Mouse (Mus musculus) cerebellum, adult 9-10 months (tissue): ENCODE data around the gene Hepacam.

ENCODE experiments used
- DNase-seq: peaks from one replicate; pipeline ENCODE4 v3.0.0; 2022

Gene Hepacam

GRCm38 (mm10) chr9:37384284-37385182 is 17.4 kb downstream of the Hepacam start:
- DNase-seq, result no peak

- DNase-seq, result no peak
Measured at GRCm38 (mm10) chr9:37390891-37391290, 23.7 kb downstream of the Hepacam start.

- DNase-seq, result no peak
Measured at GRCm38 (mm10) chr9:37392071-37392470, 24.9 kb downstream of the Hepacam start.

GRCm38 (mm10) chr9:37393482-37394131 is 26.5 kb downstream of the Hepacam start:
- DNase-seq, result no peak

GRCm38 (mm10) chr9:37400585-37400984 is 33.4 kb downstream of the Hepacam start:
- no peak for DNase-seq

- DNase-seq, result no peak
Measured at GRCm38 (mm10) chr9:37401802-37402201, 34.7 kb downstream of the Hepacam start, which contains the start of gene Robo4. Gene Robo4 (plus strand): TSS chr9:37401897.

- no peak for DNase-seq
Measured at GRCm38 (mm10) chr9:37402501-37402900, 35.4 kb downstream of the Hepacam start.

GRCm38 (mm10) chr9:37403011-37403410 is 35.9 kb downstream of the Hepacam start:
- DNase-seq, result no peak

- peak; percentile 28 for DNase-seq
Measured at GRCm38 (mm10) chr9:37406372-37406771, 39.2 kb downstream of the Hepacam start.

- DNase-seq, result no peak
Measured at GRCm38 (mm10) chr9:37407850-37408502, 40.8 kb downstream of the Hepacam start.

GRCm38 (mm10) chr9:37409698-37410445 is 42.7 kb downstream of the Hepacam start:
- no peak for DNase-seq

GRCm38 (mm10) chr9:37412989-37413388 is 45.8 kb downstream of the Hepacam start:
- no peak for DNase-seq

- no peak for DNase-seq
Measured at GRCm38 (mm10) chr9:37414666-37415065, 47.5 kb downstream of the Hepacam start.

GRCm38 (mm10) chr9:37418791-37419190 is 51.6 kb downstream of the Hepacam start:
- DNase-seq, result peak; percentile 26

- DNase-seq, result peak; percentile 57
Measured at GRCm38 (mm10) chr9:37420676-37421075, 53.5 kb downstream of the Hepacam start.

- DNase-seq, result no peak
Measured at GRCm38 (mm10) chr9:37421239-37421638, 54.1 kb downstream of the Hepacam start.

GRCm38 (mm10) chr9:37429326-37429725 is 62.2 kb downstream of the Hepacam start:
- no peak for DNase-seq

- peak; percentile 83 for DNase-seq
Measured at GRCm38 (mm10) chr9:37430582-37430981, 63.4 kb downstream of the Hepacam start.

- no peak for DNase-seq
Measured at GRCm38 (mm10) chr9:37432026-37432666, 65.0 kb downstream of the Hepacam start.

- no peak for DNase-seq
Measured at GRCm38 (mm10) chr9:37432720-37433421, 65.7 kb downstream of the Hepacam start, which contains the start of gene Robo3. Gene Robo3 (minus strand): TSS chr9:37433246.

GRCm38 (mm10) chr9:37433823-37434560 is 66.8 kb downstream of the Hepacam start:
- DNase-seq, result no peak
